Mouse (Mus musculus): ENCODE data around the gene Mmp19.

Mmp19 gene

DNA sequence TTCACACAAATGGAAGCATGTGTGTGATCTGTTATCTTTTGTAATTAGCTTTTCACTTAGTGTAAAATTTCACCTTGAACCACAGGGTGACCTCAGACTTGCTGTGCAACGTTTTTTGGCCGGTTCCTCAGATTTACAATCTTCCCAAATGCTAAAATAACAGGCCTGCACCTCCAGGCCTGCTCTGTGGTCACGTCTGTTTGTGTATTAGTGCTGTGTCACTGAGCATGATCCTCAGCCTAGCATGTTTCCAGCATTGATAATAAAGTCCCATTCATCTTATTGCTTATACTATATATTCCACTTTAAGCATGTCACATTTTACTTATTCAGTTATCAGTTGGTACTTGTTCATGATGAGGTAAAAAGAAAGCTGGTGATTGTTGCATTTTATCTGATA, 59.6 kb downstream of the Mmp19 start:
- DNase-seq (ENCODE audit: low read depth, low spot score), result no peak
